Mouse (Mus musculus): Measurements from ENCODE around the gene Tfam.

The Tfam gene

DNA sequence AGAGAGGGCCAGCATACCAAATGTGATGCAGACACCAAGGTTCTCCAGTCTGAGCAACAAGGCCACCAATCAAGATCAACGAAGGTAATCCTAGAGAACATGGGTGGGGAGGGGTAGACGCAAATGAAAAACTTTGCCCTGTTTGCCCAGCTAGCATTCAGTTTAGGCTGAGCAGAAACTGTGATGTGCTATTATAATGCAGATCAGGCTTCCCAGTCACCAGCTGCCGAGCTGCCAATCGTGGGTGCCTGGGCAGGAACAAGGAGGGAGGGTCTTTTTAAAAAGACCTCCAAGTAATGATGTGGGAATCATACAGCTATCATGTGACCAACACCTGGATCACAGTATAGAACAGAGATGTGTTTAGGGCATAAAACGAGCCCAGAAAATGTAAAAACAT is 15.0 kb downstream of the Tfam start:
- DNase-seq: no peak

DNA sequence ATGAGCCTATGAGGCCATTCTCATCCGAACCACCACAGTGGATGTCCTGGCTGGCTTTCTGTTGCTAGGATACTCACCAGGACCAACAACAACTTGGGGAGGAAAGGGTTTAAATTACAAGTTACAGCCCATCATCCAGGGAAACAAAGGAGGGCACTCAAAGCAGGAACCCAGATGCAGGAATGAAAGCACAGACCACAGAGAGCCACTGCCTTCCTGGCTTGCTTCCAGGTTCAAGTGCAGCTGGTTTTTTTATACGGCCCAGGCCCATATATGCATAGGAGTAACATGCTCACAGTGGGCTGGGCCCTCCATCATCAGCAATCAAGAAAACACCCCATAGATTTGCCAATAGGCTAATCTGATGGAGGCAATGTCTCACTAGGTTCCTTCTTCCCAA is 15.4 kb downstream of the Tfam start:
- DNase-seq: no peak

DNA sequence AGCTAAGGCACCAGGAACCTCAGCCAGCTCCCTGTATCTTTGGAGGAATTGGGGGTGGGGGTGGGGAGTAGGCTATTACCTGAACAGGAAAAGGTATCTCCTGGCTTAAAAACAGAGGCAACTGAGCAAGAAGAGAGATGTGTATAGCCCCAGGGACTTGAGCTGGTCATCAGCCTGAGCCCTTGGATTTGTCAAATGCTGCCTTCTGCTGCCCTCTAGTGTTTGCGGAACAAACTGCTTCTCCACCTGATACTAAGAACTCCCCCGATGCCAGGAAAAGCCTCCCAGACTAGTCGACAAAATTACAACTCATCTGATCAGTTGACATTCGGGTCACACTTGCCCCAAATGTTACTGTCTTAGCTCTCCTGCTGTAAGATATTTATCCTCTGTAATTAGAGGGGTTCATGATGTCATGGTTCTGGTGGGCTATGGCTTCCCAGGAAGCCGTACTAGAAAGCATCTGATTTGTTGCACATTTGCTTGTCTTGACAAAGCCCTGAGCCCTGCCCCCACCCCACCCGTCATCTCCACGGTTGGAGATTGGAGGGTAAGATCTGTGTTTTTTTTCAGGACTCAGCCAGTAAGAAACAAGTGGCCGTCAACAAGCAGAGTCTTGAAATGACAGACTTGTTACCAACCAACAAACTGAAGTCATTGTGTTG is 19.7 kb downstream of the Tfam start:
- DNase-seq: peak; percentile 26 to 62

DNA sequence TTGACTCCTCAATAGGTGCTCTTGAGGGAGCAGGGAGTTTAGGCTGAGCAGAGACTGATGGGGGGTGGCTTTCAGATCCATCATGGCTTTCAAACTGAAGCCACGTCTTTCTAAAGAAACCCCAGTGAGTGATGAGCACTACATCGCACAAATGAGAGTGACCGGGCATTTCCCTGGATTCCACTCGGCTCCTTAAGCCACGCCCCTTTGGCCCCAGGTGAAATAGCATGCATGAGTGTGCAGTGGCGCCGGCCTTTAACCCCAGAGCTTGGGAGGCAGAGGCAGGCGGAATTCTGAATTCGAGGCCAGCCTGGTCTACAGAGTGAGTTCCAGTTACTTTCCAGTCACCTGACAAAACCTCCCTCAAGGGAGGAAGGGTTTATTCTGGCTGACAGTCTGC is 22.1 kb downstream of the Tfam start:
- no peak for DNase-seq

GRCm38 (mm10) chr10:71201512-71201911 is 36.6 kb downstream of the Tfam start:
- no peak for DNase-seq

DNA sequence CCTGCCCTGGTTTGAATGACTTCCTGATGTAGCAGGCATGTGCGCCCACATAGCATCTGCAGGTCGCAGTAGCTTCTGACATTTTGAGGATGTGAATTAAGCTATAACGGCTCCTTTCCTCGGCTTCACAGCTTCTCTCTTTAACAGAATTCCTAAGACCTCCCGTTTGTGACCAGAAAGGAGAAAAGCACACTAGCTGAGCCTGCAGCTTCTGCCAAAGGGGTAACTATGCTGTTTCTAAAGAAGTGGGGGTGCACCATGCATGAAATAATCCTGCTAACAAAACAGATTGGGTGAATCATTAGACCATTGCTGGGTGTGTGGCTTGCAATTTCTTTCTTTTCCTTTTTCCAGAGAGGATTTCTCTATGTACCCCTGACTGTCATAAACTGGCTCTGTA is 37.1 kb downstream of the Tfam start:
- DNase-seq: no peak

GRCm38 (mm10) chr10:71198676-71199075 is 39.4 kb downstream of the Tfam start:
- no peak for DNase-seq

DNA sequence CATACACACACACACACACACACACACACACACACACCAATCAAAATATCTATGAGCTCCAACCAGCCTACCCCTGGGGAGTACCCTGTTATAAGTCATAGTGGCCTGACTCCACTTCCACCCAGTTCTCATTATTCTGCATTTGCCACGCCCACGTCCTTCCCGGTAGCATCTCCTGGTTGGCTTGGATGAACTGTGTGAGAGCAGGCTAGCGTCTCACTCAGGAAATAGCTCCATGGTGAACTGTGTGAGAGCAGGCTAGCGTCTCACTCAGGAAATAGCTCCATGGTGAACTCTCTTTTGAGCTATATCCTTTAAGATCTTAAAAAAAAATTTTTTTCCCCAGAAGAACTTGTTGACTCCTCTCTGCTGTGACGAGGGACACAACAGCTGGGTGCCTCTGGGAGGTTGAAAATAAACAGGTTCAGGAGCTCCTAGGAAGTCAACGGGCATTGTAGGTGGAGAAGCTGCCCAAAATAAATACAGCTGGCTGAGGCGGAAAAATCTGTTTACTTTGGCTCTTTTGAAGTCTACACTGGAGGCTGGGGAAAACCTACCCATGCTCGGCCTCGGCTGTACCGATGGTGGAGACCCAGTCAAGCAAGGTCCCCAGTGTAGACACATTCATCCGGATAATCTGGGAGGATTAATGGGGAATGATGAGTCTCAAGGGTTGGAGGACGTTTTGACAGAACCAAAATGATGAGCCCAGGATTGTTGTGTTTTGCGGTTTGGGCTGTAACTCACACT is 40.9 kb downstream of the Tfam start:
- DNase-seq: no peak

DNA sequence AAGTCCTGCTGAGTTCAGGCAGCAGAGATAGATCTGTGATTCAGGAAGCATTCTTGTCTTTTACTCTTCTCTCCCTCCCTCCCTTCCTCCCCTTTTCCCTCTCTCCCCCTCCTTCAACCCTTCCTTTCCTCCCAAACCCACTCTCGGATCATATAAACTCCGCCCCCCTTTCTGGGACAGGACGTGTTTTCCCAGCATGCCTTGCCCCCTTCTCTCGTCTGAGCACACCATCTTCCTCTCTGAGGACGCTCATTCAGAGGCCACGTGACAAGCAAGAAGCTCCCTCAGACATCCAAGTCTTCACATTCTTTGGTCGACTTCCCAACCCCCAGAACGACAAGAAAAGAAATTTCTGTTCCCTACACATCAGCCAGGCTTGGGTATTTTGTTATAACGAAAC is 42.6 kb downstream of the Tfam start:
- no peak for DNase-seq

- no peak for DNase-seq
These were observed 43.4 kb downstream of the Tfam start for GRCm38 (mm10) chr10:71194713-71195112.

- no peak for DNase-seq
These were observed 44.8 kb downstream of the Tfam start for GRCm38 (mm10) chr10:71193319-71193718.

GRCm38 (mm10) chr10:71192886-71193285 is 45.2 kb downstream of the Tfam start:
- no peak for DNase-seq

- DNase-seq: no peak
These were observed 49.4 kb downstream of the Tfam start for GRCm38 (mm10) chr10:71188681-71189080.

DNA sequence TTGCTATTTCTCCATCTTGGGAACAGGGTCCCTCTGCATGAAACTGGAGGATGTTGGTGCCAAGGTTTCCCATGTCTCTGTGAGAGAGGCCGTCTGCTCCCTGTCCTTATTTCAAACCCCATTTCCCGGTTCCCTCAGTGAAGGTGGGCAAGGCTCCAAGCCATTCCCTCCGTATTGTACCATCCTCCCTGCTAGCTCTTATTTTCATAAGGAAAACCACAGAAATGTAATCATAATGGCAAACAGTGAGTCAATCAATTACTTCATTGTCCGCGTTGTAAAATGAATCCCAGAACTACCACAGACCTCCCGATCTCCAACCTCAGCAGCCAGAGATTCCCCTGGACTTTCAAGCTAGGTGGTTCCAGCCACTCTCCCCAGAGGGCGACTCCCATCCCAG is 53.0 kb downstream of the Tfam start:
- no peak for DNase-seq

- no peak for DNase-seq
These were observed 54.6 kb downstream of the Tfam start for GRCm38 (mm10) chr10:71183339-71184031.

DNA sequence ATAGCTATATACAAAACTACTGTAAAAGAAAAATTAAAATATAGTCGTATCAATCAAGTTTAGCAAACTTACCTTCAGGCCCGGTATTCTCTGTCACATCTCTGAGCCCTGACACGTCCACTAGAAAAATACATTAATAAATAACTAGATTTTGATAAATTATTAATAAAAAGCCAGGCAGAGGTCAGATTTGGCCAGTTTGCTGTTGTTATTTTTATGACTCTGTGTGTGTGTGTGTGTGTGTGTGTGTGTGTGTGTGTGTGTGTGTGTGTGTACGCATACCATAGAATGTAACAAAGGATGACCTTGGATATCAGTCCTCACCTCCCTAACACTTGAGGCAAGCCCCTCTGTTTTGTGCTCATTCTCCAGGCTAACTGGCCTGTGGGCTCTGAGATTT is 56.1 kb downstream of the Tfam start:
- no peak for DNase-seq

GRCm38 (mm10) chr10:71181091-71181490 is 57.0 kb downstream of the Tfam start:
- no peak for DNase-seq

DNA sequence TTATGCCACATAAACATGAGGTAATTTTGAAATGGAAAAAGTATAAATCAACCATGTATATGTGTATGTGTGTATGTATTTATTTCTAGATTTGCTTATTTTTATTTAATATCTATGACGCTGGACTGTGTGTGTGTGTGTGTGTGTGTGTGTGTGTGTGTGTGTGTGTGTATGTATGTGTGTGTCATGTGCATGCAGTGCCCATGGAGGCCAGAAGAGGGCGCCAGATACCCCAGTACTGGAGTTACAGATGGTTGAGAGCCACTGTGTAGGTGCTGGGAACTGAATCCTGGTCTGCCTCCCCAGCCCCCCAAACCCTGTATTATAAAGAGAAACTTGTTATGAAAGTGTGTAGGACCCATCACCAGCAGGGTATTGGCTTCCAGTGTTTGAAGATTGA is 58.0 kb downstream of the Tfam start:
- no peak for DNase-seq

DNA sequence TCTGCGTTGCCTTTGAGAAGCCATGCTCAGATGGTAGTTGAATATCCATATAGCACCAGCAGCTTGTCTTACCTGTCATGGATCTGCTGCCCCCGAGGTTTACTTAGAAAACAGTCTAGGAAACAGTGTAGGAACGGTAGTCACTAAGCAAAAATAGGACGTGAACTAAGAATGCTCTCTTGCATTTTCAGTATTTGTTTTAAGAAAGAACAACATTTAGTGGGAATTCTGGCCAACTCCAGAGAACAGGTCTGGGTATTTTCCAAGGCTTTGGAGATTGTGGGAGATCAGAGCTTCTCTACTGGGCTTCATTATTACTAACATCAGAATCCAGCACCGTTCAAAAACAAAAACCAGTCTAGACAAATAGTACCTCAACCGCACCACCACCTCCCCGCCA is 60.9 kb downstream of the Tfam start:
- no peak for DNase-seq

DNA sequence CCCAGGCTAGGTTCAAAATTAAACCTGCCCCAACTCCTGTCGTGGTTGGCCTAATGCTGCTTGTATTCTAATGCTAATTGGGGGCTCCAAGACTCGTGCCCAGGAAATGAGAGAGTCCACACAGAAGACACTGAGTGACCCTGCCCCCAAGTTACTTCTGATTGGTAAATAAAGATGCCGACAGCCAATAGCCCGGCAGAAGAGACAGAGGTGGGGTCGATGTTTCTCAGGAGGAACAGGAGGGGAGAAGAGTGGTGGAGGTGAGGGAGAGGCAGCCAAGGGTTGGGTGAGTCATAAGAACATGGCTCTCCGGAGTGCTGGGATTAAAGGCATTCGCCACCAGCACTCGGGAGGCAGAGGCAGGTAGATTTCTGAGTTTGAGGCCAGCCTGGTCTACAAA is 61.7 kb downstream of the Tfam start:
- no peak for DNase-seq
